Mouse (Mus musculus) forebrain, embryonic 11.5 days (tissue): ENCODE data around the gene Gm42417. TPM values are rescaled to one million over a fixed set of nuclear protein-coding genes. Genes with fewer than 3 reads are reported as not detected.
A peak's percentile ranks its signal among the peaks of the same experiment; 100 is the strongest.

ENCODE experiments used
- ATAC-seq: fragments of 200-750 bp; cut with Nextera tagmentation; replicated peaks from 2 replicates; pipeline ENCODE4 v1.8.0; 2017; ENCODE audit warnings: moderate TSS enrichment; ENCODE audit not compliant: low FRiP score
- DNase-seq: peaks from one replicate; pipeline ENCODE4 v3.0.0-alpha.2; 2017; ENCODE audit warnings: low spot score
- H3K27ac ChIP-seq: fragments of 300-500 bp; sonication (generic); 2 replicates; pipeline ENCODE4 v1.5.1; 2014; ENCODE audit warnings: low read depth, low read length
- H3K27me3 ChIP-seq: fragments of 300-500 bp; sonication (generic); 2 replicates; pipeline ENCODE4 v1.6.1; 2014; ENCODE audit warnings: mild to moderate bottlenecking, low read length, mixed read lengths; ENCODE audit not compliant: control insufficient read depth, insufficient read depth
- H3K36me3 ChIP-seq: fragments of 300-500 bp; sonication (generic); 2 replicates; pipeline ENCODE4 v1.6.1; 2014; ENCODE audit warnings: mild to moderate bottlenecking, low read length, moderate library complexity, mixed read lengths; ENCODE audit not compliant: control insufficient read depth, insufficient read depth
- H3K4me1 ChIP-seq: fragments of 300-500 bp; sonication (generic); replicated peaks from 2 replicates; pipeline ENCODE4 v1.6.1; 2014; ENCODE audit warnings: low read length, mixed read lengths; ENCODE audit not compliant: control insufficient read depth, insufficient read depth
- H3K4me2 ChIP-seq: fragments of 300-500 bp; sonication (generic); 2 replicates; pipeline ENCODE4 v1.6.1; 2014; ENCODE audit warnings: low read depth, mild to moderate bottlenecking, low read length, moderate library complexity, mixed read lengths; ENCODE audit not compliant: severe bottlenecking
- H3K4me3 ChIP-seq: fragments of 300-500 bp; sonication (generic); 2 replicates; pipeline ENCODE4 v1.5.1; 2014; ENCODE audit warnings: low read depth, low read length
- H3K9ac ChIP-seq: fragments of 300-500 bp; sonication (generic); 2 replicates; pipeline ENCODE4 v1.6.1; 2014; ENCODE audit warnings: low read length
- H3K9me3 ChIP-seq: fragments of 300-500 bp; sonication (generic); 2 replicates; pipeline ENCODE4 v1.6.1; 2016; ENCODE audit warnings: low read length, mixed read lengths; ENCODE audit not compliant: control insufficient read depth
- WGBS: fragments of 180-500 bp; shearing (Covaris S2); extraction: QIAGEN DNeasy Blood & Tissue Kit; methylation state at CpG from one replicate; pipeline ENCODE4 v1.1.7; 2014; 5-methylcytosine and 5-hydroxymethylcytosine counted together
- polyA plus RNA-seq: library from polyadenylated mRNA; unstranded; fragments of >200 nt; fragmentation: Nextera tagmentation; extraction: Ambion mirVana; gene quantifications from 2 replicates; pipeline ENCODE4 v1.2.1, GENCODE M21; 2014

Gm42417 gene
- polyA plus RNA-seq, 1 experiment from 2014 or later: not detected

DNA sequence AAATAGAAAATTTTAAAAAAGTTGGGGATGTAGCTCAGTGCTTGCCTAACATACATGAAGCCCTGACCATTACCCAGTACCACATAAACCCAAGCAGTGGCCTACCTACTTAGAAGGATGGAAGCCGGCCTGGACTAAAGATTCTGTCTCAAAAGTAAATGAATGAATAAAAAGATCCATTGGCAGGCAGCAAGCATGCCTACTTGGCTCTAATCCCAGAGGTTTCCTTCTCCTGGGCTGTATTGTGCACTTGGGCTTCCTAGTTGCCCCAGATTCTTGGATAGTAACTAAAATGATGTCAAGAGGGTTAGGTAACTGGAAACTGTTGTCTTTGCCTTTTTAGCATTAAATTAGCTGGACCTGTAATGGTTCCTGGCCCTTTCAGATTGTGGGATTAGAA, 25.9 kb downstream of the Gm42417 start:
- Histone ChIP-seq H3K9me3 (no peaks in the 10 kb centered on the region), H3K27me3 (no peaks in the 10 kb centered on the region), H3K4me2 (peak overlapping the region; percentile 96), H3K4me1 (peaks cover 4% of the 10 kb centered on the region), H3K27ac (no peak overlapping the region), H3K36me3 (peaks cover 3% of the 10 kb centered on the region; the same call in 1 of the 2 replicates), H3K9ac (peak overlapping the region; percentile 84), H3K4me3 (peak overlapping the region; percentile 92)
- DNase-seq (no peak), ATAC-seq (no peak)
- WGBS: 3% methylated on average over 1 of the region's 1 CpGs

DNA sequence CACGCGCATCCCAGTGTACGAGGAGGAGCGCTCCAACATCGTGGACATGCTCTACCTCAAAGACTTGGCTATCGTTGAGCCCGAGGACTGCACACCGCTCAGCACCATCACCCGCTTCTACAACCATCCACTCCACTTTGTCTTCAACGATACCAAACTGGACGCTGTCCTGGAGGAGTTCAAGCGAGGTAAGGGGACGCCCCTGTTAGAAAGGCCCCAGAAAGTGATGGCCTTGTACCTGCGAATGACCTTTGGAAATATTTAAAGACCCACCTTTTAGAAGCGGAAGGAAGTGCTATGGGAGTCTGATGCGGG, 26.3 kb downstream of the Gm42417 start:
- H3K4me1 ChIP-seq: peaks cover 4% of the 10 kb centered on the region
- H3K4me2 ChIP-seq: peak overlapping the region; percentile 96
- H3K4me3 ChIP-seq: peak overlapping the region; percentile 92
- DNase-seq (no peak), ATAC-seq (no peak)
- peak overlapping the region; percentile 95; the same call in 1 of the 2 replicates for H3K27ac ChIP-seq
- no peaks in the 10 kb centered on the region for H3K9me3 ChIP-seq
- H3K36me3 ChIP-seq: peaks cover 3% of the 10 kb centered on the region; the same call in 1 of the 2 replicates
- H3K9ac ChIP-seq: peak overlapping the region; percentile 84
- 1% methylated on average over 16 of the region's 16 CpGs for WGBS
- H3K27me3 ChIP-seq: no peaks in the 10 kb centered on the region

DNA sequence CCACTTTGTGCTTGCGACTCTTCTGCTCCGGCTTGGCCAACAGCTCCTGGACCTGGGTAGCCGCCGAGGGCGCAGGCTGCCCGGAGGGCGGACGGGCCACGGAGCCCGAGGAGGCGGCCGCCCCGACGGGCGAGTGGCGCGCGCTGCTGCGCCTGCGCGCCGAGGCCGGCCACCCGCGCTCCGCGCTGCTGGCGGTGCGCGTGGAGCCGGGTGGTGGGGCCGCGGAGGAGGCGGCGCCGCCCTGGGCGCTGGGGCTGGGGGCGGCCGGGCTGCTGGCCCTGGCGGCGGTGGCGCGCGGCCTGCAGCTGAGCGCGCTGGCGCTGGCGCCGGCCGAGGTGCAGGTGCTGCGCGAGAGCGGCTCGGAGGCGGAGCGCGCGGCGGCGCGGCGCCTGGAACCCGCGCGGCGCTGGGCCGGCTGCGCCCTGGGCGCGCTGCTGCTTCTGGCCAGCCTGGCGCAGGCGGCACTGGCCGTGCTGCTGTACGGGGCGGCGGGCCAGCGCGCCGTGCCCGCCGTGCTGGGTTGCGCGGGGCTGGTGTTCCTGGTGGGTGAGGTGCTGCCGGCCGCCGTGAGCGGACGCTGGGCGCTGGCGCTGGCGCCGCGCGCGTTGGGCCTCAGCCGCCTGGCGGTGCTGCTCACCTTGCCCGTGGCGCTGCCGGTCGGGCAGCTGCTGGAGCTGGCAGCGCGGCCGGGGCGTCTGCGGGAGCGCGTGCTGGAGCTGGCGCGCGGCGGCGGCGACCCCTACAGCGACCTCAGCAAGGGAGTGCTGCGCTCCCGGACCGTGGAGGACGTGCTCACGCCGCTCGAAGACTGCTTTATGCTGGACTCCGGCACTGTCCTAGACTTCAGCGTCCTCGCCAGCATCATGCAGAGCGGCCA, 26.9 kb downstream of the Gm42417 start:
- Histone ChIP-seq H3K4me1 (peaks cover 4% of the 10 kb centered on the region), H3K4me3 (peak overlapping the region; percentile 92), H3K36me3 (peaks cover 3% of the 10 kb centered on the region; the same call in 1 of the 2 replicates), H3K27ac (peak overlapping the region; percentile 95), H3K4me2 (peak overlapping the region; percentile 96), H3K9ac (peak overlapping the region; percentile 84), H3K9me3 (no peaks in the 10 kb centered on the region), H3K27me3 (no peaks in the 10 kb centered on the region)
- peak; percentile 80 for DNase-seq
- WGBS: under 1% methylated on average over 97 of the region's 126 CpGs
- ATAC-seq: peak; percentile 64

DNA sequence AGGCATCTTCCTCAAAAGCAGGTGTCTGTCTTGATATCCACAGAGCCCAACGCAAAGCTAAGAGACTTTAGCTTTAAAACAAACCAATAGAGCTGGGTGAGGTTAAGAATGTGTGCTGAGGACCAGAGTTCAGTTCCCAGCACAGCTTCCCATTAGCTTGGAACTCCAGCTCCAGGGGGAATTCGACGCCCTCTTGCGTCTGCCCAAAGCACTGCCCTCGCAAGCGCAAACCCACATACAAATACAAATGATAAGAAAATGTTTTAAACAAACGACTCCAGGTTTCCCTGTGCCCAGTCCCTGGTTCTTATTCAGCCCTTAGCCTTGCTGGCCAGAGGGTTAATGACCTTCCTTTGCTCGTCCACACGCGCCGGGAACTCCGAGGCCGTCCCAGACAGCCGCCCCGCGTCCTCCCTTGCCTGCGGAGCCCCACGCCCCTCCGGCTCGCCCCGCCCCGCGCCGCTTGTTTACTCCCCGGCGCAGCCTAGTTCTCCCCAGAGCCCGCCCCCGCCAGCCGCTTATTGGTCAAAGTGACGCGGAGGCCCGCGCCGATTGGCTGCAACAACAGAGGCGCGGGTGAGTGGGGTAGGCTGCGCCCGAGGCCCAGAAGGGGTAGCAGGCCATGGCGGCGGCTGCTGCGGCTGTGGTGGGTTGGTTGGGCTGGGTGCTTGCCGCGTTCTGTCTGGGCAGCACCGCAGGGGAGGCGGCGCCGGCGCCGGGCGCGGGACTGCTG, 27.8 kb downstream of the Gm42417 start, which contains the start of gene Cnnm3:
Gene Cnnm3 (plus strand): TSS at position 579 of the 733 bp plus-strand sequence.
- H3K36me3 ChIP-seq: no peaks in the 10 kb centered on the region
- H3K4me3 ChIP-seq: peak within 1 kb of the TSS; percentile 92
- DNase-seq (peak; percentile 100), ATAC-seq (peak; percentile 99)
- peak within 1 kb of the TSS; percentile 96 for H3K4me2 ChIP-seq
- H3K27me3 ChIP-seq: no peaks in the 10 kb centered on the region
- H3K4me1 ChIP-seq: peaks cover 4% of the 10 kb centered on the region
- peak within 1 kb of the TSS; percentile 95 for H3K27ac ChIP-seq
- 2% methylated on average over 49 of the region's 51 CpGs for WGBS
- peak within 1 kb of the TSS; percentile 84 for H3K9ac ChIP-seq
- H3K9me3 ChIP-seq: no peaks in the 10 kb centered on the region

DNA sequence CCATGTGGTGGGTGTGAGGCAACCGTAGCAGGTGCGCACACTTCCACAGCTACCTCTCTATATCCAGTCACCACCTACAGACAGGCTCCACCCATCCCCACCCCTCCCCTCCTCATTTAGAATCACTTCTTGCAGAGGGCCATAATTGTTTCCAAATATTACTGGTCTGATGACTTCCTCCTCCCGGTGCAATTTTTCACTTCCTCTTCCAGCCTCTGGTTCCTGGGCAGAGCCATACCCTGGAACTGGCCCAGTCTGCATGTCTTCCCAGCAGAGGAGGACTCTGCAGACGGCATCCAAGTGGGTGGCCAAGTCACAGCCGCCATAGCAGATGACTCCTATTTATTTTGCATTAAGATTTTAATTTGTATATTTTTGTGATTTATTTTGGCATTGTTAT, 31.0 kb downstream of the Gm42417 start:
- H3K4me1 ChIP-seq: no peaks in the 10 kb centered on the region; the same call in 1 of the 2 replicates
- no peak for ATAC-seq

DNA sequence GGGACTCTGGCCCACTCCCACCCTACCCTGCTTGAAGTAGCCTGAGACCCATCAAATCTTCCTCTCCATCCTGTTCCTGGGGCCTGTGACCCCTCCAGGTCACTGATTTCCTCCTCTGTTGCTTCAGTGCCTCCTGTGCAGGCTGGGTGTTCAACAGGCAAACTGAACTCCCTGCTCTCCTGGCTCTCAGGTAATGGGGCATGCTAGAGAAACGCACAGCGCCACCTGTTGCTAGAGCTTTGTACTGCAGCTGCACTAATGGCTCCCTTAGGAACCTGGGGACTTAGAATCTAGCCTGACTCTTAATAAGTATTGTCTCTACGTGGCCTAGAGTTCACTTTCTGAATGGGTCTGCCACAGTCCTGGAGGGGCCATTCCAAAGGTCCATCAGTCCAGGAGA, 38.0 kb downstream of the Gm42417 start:
- WGBS: 5% methylated on average over 3 of the region's 3 CpGs
- Histone ChIP-seq H3K9me3 (no peaks in the 10 kb centered on the region), H3K9ac (no peak overlapping the region), H3K4me2 (no peak overlapping the region), H3K27me3 (no peaks in the 10 kb centered on the region), H3K4me3 (no peak overlapping the region), H3K36me3 (no peaks in the 10 kb centered on the region), H3K27ac (no peak overlapping the region), H3K4me1 (no peaks in the 10 kb centered on the region)
- DNase-seq: peak; percentile 85
- ATAC-seq: 0 out of 2 replicates have a peak, but pooled peaks have one; percentile 24

More for the DNA sequence above, 31.0 kb downstream of the Gm42417 start:
- Histone ChIP-seq H3K4me2 (no peak overlapping the region), H3K9me3 (no peaks in the 10 kb centered on the region), H3K36me3 (no peaks in the 10 kb centered on the region), H3K27me3 (no peaks in the 10 kb centered on the region), H3K4me3 (no peak overlapping the region), H3K27ac (no peak overlapping the region), H3K9ac (no peak overlapping the region)
- no peak for DNase-seq
- 89% methylated on average over 5 of the region's 5 CpGs for WGBS

DNA sequence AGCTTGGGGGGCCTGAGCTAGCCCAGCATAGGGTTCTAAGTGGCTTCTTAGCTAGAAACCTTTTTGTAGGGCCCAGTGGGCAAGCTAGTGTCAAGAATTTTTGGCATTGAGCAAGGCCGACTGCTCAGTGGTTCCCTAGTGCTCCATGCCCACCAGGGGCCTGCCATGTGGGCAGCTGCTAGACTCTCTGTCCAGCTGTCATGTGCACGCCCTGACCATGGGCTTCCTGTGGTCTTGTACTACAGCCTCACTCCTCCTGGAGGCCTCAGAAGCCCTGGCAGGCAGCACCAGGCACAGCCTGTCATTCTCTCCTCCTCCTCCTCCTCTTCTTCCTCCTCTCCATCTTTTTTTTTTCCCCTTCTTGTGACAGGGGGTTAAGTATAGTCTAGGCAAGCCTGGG, 41.9 kb downstream of the Gm42417 start:
- no peak overlapping the region for H3K27ac ChIP-seq
- H3K4me1 ChIP-seq: no peaks in the 10 kb centered on the region; the same call in 1 of the 2 replicates
- DNase-seq: no peak
- H3K4me3 ChIP-seq: no peak overlapping the region
- no peak for ATAC-seq
- H3K27me3 ChIP-seq: no peaks in the 10 kb centered on the region
- no peak overlapping the region for H3K4me2 ChIP-seq
- H3K9me3 ChIP-seq: no peaks in the 10 kb centered on the region
- H3K36me3 ChIP-seq: no peaks in the 10 kb centered on the region
- no peak overlapping the region for H3K9ac ChIP-seq
- WGBS: 75% methylated on average over 2 of the region's 2 CpGs

DNA sequence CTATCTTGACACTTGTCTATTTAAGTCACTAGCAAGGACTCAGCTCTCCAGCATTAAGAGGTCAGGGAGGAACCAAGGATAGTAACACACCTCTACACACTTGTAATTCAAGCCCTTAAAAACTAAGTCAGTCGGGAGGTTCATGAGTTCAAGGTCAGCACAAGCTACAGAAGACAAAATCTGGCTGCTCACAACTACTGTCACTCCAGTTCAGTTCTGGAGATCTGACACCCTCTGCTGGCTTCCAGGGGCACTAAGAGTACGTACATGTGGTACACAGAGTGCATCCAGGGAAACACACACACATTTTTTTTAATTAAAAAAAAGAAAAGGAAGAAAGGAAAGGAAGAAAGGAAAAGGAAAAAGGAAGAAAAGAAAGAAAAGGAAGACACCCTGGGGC, 42.5 kb downstream of the Gm42417 start:
- no peaks in the 10 kb centered on the region for H3K9me3 ChIP-seq
- H3K4me1 ChIP-seq: no peaks in the 10 kb centered on the region; the same call in 1 of the 2 replicates
- H3K27me3 ChIP-seq: no peaks in the 10 kb centered on the region
- H3K27ac ChIP-seq: no peak overlapping the region
- ATAC-seq: no peak
- no peak overlapping the region for H3K4me3 ChIP-seq
- no peak overlapping the region for H3K4me2 ChIP-seq
- H3K36me3 ChIP-seq: no peaks in the 10 kb centered on the region
- 72% methylated on average over 2 of the region's 2 CpGs for WGBS
- no peak for DNase-seq
- no peak overlapping the region for H3K9ac ChIP-seq
